Mouse (Mus musculus): ENCODE data around the gene Arfip1.

DNA sequence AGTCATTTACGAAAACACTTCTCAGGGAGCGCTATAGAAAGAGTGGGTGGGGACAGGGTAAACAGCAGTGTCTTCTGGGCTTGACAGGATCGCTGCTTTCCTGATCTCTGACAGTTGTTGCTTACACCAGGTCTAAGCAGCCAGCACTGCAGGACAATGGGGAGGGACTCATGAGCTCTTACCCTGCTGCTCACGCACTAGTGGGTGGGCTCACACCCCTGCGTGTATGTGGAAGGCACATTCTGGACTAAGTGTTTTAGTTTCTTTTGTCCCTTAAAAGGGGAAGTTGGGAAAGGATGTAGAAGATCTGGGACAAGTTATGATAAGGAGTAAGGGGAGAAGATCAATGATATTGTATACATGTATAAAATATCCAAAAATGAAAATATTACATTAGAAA, 49.2 kb downstream of the Arfip1 start:
- no peak for TF ChIP-seq CTCF (IDR thresholded peaks at IDR 0.05; ENCODE audit: low read depth)
- TF ChIP-seq EP300 (IDR thresholded peaks at IDR 0.05; ENCODE audit: low read depth), result no peak
